Mouse (Mus musculus): ENCODE measurements around the gene Rasl10a.

Rasl10a gene

GRCm38 (mm10) chr11:5062326-5062725 lies 4.4 kb downstream of the Rasl10a start:
- Histone ChIP-seq H3K36me3 (ENCODE audit: insufficient read depth, low read length) (peaks cover 27% of the 10 kb centered on the region), H3K4me1 (replicated peaks; ENCODE audit: low read depth, low read length) (peaks cover 75% of the 10 kb centered on the region), H3K4me3 (replicated peaks; ENCODE audit: low read length) (peak overlapping the region; percentile 91), H3K27me3 (ENCODE audit: insufficient read depth, low read length) (peaks cover 63% of the 10 kb centered on the region), H3K9me3 (ENCODE audit: low read length) (no peaks in the 10 kb centered on the region)
- no peak for TF ChIP-seq POU5F1 (IDR thresholded peaks at IDR 0.05; ENCODE audit: borderline replicate concordance, low read length)
- no peak for TF ChIP-seq NANOG (IDR thresholded peaks at IDR 0.05; ENCODE audit: borderline replicate concordance, low read length)
- no peak for TF ChIP-seq CTCF (conservative IDR thresholded peaks at IDR 0.05; ENCODE audit: low read length)

- H3K27me3 ChIP-seq (ENCODE audit: insufficient read depth, low read length): peaks cover 57% of the 10 kb centered on the region
- peak overlapping the region; percentile 91 for H3K4me3 ChIP-seq (replicated peaks; ENCODE audit: low read length)
- H3K36me3 ChIP-seq (ENCODE audit: insufficient read depth, low read length): peaks cover 32% of the 10 kb centered on the region
- TF ChIP-seq NANOG (IDR thresholded peaks at IDR 0.05; ENCODE audit: borderline replicate concordance, low read length): no peak
- no peak for TF ChIP-seq CTCF (conservative IDR thresholded peaks at IDR 0.05; ENCODE audit: low read length)
- TF ChIP-seq POU5F1 (IDR thresholded peaks at IDR 0.05; ENCODE audit: borderline replicate concordance, low read length): no peak
- H3K4me1 ChIP-seq (replicated peaks; ENCODE audit: low read depth, low read length): peaks cover 71% of the 10 kb centered on the region
- H3K9me3 ChIP-seq (ENCODE audit: low read length): no peaks in the 10 kb centered on the region
These were observed 5.1 kb downstream of the Rasl10a start for GRCm38 (mm10) chr11:5062860-5063505.

GRCm38 (mm10) chr11:5063561-5064281 lies 5.8 kb downstream of the Rasl10a start:
- TF ChIP-seq CTCF (conservative IDR thresholded peaks at IDR 0.05; ENCODE audit: low read length) (no peak), POU5F1 (IDR thresholded peaks at IDR 0.05; ENCODE audit: borderline replicate concordance, low read length) (no peak)
- Histone ChIP-seq H3K4me1 (replicated peaks; ENCODE audit: low read depth, low read length) (peaks cover 69% of the 10 kb centered on the region), H3K36me3 (ENCODE audit: insufficient read depth, low read length) (peaks cover 39% of the 10 kb centered on the region), H3K27me3 (ENCODE audit: insufficient read depth, low read length) (peaks cover 50% of the 10 kb centered on the region), H3K4me3 (replicated peaks; ENCODE audit: low read length) (peak overlapping the region; percentile 91), H3K9me3 (ENCODE audit: low read length) (no peaks in the 10 kb centered on the region)

DNA sequence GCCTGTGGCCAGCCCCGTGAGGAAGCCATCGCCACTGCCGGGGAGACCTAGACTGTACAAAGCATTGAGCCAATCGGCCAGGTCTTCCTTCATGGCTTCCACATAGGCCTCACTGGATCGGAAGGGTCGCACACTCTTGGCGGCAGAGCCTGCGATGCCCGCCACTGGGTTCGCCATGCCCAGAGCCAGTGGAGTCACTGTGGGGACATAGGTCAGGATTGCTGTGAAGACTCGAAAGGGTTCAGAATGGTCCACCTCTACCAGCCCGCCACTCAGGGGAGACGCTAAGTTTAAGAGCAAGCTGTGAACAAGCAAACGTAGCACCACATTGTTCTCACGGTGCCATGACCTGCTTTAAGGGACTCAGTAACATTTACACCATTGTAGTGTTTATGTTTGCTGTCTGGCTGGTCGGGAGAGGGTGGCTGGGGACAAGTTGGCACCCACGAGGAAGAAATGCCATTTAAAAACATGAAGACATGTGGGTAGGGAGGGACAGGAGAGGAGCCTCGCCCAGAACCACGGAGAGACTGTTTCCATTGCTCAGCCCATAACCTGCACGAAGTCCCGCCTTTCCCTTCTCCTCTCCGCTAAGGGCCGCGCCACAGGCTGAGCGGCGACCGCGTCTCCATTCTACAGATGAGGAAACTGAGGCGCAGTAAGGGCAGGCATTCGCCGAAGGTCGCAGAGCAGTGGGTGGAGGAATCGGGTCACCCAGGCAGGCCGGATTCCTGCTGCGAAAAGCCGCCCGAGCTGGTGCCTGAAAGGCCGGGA lies 6.5 kb downstream of the Rasl10a start:
- Histone ChIP-seq H3K27me3 (ENCODE audit: insufficient read depth, low read length) (peaks cover 42% of the 10 kb centered on the region), H3K9me3 (ENCODE audit: low read length) (no peaks in the 10 kb centered on the region), H3K36me3 (ENCODE audit: insufficient read depth, low read length) (peaks cover 47% of the 10 kb centered on the region), H3K4me1 (replicated peaks; ENCODE audit: low read depth, low read length) (peaks cover 62% of the 10 kb centered on the region), H3K4me3 (replicated peaks; ENCODE audit: low read length) (peak overlapping the region; percentile 91)
- TF ChIP-seq CTCF (conservative IDR thresholded peaks at IDR 0.05; ENCODE audit: low read length): no peak
- no peak for TF ChIP-seq NANOG (IDR thresholded peaks at IDR 0.05; ENCODE audit: borderline replicate concordance, low read length)
- TF ChIP-seq POU5F1 (IDR thresholded peaks at IDR 0.05; ENCODE audit: borderline replicate concordance, low read length): no peak

GRCm38 (mm10) chr11:5065056-5065821 lies 7.3 kb downstream of the Rasl10a start, which contains the start of gene Gas2l1:
Gene Gas2l1 (minus strand): TSS chr11:5065327.
- no peaks in the 10 kb centered on the region for H3K9me3 ChIP-seq (ENCODE audit: low read length)
- peaks cover 53% of the 10 kb centered on the region for H3K36me3 ChIP-seq (ENCODE audit: insufficient read depth, low read length)
- H3K27me3 ChIP-seq (ENCODE audit: insufficient read depth, low read length): peaks cover 39% of the 10 kb centered on the region
- H3K4me3 ChIP-seq (replicated peaks; ENCODE audit: low read length): peak within 1 kb of the TSS; percentile 91
- TF ChIP-seq CTCF (conservative IDR thresholded peaks at IDR 0.05; ENCODE audit: low read length) (peak; percentile 51), NANOG (IDR thresholded peaks at IDR 0.05; ENCODE audit: borderline replicate concordance, low read length) (no peak)
- peaks cover 55% of the 10 kb centered on the region for H3K4me1 ChIP-seq (replicated peaks; ENCODE audit: low read depth, low read length)

GRCm38 (mm10) chr11:5067063-5067462 lies 9.1 kb downstream of the Rasl10a start:
- peaks cover 25% of the 10 kb centered on the region for H3K27me3 ChIP-seq (ENCODE audit: insufficient read depth, low read length)
- H3K4me3 ChIP-seq (replicated peaks; ENCODE audit: low read length): no peak overlapping the region
- no peaks in the 10 kb centered on the region for H3K9me3 ChIP-seq (ENCODE audit: low read length)
- H3K4me1 ChIP-seq (replicated peaks; ENCODE audit: low read depth, low read length): peaks cover 47% of the 10 kb centered on the region
- H3K36me3 ChIP-seq (ENCODE audit: insufficient read depth, low read length): peaks cover 62% of the 10 kb centered on the region
- TF ChIP-seq NANOG (IDR thresholded peaks at IDR 0.05; ENCODE audit: borderline replicate concordance, low read length) (no peak), CTCF (conservative IDR thresholded peaks at IDR 0.05; ENCODE audit: low read length) (no peak), POU5F1 (IDR thresholded peaks at IDR 0.05; ENCODE audit: borderline replicate concordance, low read length) (no peak)

- H3K27me3 ChIP-seq (ENCODE audit: insufficient read depth, low read length): peaks cover 12% of the 10 kb centered on the region
- H3K9me3 ChIP-seq (ENCODE audit: low read length): no peaks in the 10 kb centered on the region
- H3K4me1 ChIP-seq (replicated peaks; ENCODE audit: low read depth, low read length): peaks cover 47% of the 10 kb centered on the region
- peaks cover 62% of the 10 kb centered on the region for H3K36me3 ChIP-seq (ENCODE audit: insufficient read depth, low read length)
- H3K4me3 ChIP-seq (replicated peaks; ENCODE audit: low read length): no peak overlapping the region
- TF ChIP-seq NANOG (IDR thresholded peaks at IDR 0.05; ENCODE audit: borderline replicate concordance, low read length) (no peak), CTCF (conservative IDR thresholded peaks at IDR 0.05; ENCODE audit: low read length) (no peak), POU5F1 (IDR thresholded peaks at IDR 0.05; ENCODE audit: borderline replicate concordance, low read length) (no peak)
These were observed 10.4 kb downstream of the Rasl10a start for GRCm38 (mm10) chr11:5068126-5068971.

Measured in E14TG2a.4 (cell line).